Mouse (Mus musculus) layer of hippocampus, postnatal 14 days (tissue): ENCODE data around the gene Nup205. TPM values are rescaled to one million over a fixed set of nuclear protein-coding genes. Genes with fewer than 3 reads are reported as not detected.

Experiments
- DNase-seq, 2 experiments: peaks; one replicate each; pipeline ENCODE4 v3.0.0; 2021 to 2022; ENCODE audit warnings: low spot score in 2 of 2, mixed read lengths in 1 of 2
- total RNA-seq, 2 experiments: library from RNA; stranded (reverse); gene quantifications; 2 replicates each; pipeline ENCODE4 v1.2.3; 2021

Nup205 gene
- total RNA-seq, 2 experiments from 2014 or later = 25.3 to 29.8 TPM

- no peak for DNase-seq
Measured at GRCm38 (mm10) chr6:35277903-35278587, 100.8 kb downstream of the Nup205 start.

DNA sequence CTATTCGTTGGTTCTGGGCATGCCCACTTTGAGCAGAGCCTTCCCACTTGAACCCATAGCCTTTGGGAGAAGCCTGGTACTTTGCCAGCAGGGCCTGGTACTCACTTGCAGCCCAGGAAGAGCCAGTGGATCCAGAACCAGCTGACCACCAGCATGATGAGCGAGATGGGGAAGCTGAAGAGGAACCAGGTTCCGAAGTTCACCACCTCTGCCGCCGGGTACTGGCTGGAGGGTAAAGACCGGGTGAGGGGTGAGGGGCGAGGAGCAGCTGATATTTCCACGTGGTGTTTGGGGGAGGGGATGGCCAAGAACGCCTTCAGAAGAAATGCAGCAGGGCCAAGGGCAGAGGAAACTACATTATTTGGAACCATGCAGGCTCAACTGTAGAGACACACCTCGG lies 102.1 kb downstream of the Nup205 start:
- no peak for DNase-seq

DNA sequence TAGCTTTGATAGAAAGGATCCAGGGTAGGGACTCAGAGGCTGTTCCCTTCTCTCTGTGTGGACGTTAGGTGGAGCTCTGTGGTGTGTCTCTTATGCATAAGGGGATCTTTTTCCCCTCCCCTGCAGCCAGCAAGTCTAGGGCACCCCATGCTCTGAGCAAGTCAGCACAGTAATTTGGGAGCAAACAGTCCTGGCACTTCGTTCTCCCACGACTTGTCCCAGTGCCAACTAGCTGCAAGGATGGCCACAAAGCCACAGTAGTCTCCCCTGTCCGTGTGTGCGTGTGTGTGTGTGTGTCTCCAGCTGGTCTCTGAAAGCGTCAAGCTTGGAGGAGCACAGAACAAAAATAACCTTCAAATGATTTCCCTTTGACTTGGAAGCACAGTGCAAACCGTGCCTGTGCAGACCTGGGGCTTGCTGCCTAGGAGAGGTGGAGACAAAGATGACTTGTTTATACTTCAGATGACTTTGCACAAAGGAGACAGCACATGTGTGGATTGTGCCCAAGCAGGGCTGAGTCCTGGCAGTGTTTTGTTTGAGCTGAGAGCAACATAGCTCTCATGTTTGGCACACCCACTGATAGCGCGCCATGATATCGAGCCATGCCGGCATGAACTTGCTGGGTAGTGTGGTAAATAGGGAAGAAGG lies 111.0 kb downstream of the Nup205 start:
- peak; percentile 62 to 66 for DNase-seq

- peak in 1 of 2 experiments; percentile 32 for DNase-seq
Measured at GRCm38 (mm10) chr6:35288920-35289319, 111.7 kb downstream of the Nup205 start.

GRCm38 (mm10) chr6:35289676-35290075 lies 112.5 kb downstream of the Nup205 start:
- no peak for DNase-seq

DNA sequence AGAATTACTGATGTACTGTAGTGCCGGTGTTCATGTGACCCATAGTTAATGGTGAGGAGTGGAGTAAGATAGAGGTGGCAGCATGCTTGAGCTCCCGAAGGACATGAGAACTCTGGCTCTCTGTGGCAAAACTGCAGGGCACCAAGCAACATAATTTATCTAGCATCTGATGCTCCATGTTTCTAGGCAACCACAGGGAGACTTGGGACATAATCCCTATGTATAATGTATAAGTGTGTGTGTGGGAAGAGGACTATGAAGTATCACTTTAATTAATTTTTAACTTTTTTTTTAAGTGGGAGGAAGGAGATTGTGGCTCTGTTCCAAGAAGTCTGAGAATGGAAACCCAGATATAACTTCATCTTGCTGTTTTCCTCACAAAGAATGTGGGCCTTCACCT lies 117.7 kb downstream of the Nup205 start:
- DNase-seq = no peak

- peak; percentile 14 to 57 for DNase-seq
Measured at GRCm38 (mm10) chr6:35297001-35297400, 119.8 kb downstream of the Nup205 start.

Other genes with a start within 250 kb of the Nup205 start
- 1 to 10 TPM in 1 of 2 experiments, under 1 TPM in 1; 0.83 to 1.2 TPM for gene Slc23a4, start 189.0 kb upstream of the Nup205 start, total RNA-seq
- 10 to 100 TPM; 39.0 to 43.3 TPM for gene Cnot4, start 43.7 kb upstream of the Nup205 start, total RNA-seq
- gene Slc13a4, start 130.7 kb downstream of the Nup205 start, total RNA-seq = 10 to 100 TPM in 1 of 2 experiments, 1 to 10 TPM in 1; 2.6 to 11.9 TPM
- gene Fam180a, start 148.7 kb downstream of the Nup205 start, total RNA-seq = 1 to 10 TPM in 1 of 2 experiments, under 1 TPM in 1; 0.62 to 1.4 TPM